Mouse (Mus musculus) MEL (cell line): ENCODE measurements around the gene Atg13. TPM values are rescaled to one million over a fixed set of nuclear protein-coding genes. Genes with fewer than 3 reads are reported as not detected.
A peak's percentile ranks its signal among the peaks of the same experiment; 100 is the strongest.
"Not testable (repeated sequence)": the region's sequence is repeated elsewhere in the genome, so short reads cannot be mapped to it uniquely, and the experiment has no call there.

ENCODE experiments used
- DNase-seq: peaks from one replicate; pipeline ENCODE4 v3.0.0; 2011; ENCODE audit warnings: low read depth, low spot score
- H3K27ac ChIP-seq: 2 replicates; pipeline ENCODE4 v1.5.1; 2012; ENCODE audit warnings: low read depth, mild to moderate bottlenecking, control low read depth, low read length, moderate library complexity; ENCODE audit not compliant: control insufficient read depth
- H3K27me3 ChIP-seq, 2 experiments: fragments of 150-350 bp in 1 of 2; sonication (generic) in 1 of 2; 2 replicates each; pipeline ENCODE4 v1.6.1; 2012; ENCODE audit warnings: low read length in 2 of 2, mild to moderate bottlenecking in 2 of 2, improper control_type of control experiment in 1 of 2, moderate library complexity in 1 of 2; ENCODE audit not compliant: insufficient read depth in 2 of 2, control insufficient read depth in 1 of 2
- H3K36me3 ChIP-seq, 2 experiments: 2 replicates each; pipeline ENCODE4 v1.6.1; 2012 to 2014; ENCODE audit warnings: low read length in 2 of 2, improper control_type of control experiment in 1 of 2, inconsistent platforms in 1 of 2, mild to moderate bottlenecking in 1 of 2; ENCODE audit not compliant: insufficient read depth in 2 of 2, control insufficient read depth in 1 of 2
- H3K4me1 ChIP-seq, 2 experiments: fragments of 150-350 bp in 1 of 2; sonication (generic) in 1 of 2; 2 replicates each; pipeline ENCODE4 v1.6.1; 2012; ENCODE audit warnings: low read length in 2 of 2, improper control_type of control experiment in 1 of 2, mild to moderate bottlenecking in 1 of 2; ENCODE audit not compliant: insufficient read depth in 2 of 2, control insufficient read depth in 1 of 2
- H3K4me3 ChIP-seq, 2 experiments: fragments of 150-350 bp in 1 of 2; sonication (generic) in 1 of 2; 2 replicates each; pipeline ENCODE4 v1.5.1; 2012; ENCODE audit warnings: low read depth in 2 of 2, low read length in 2 of 2, mild to moderate bottlenecking in 2 of 2, moderate library complexity in 2 of 2, control low read depth in 1 of 2, improper control_type of control experiment in 1 of 2; ENCODE audit not compliant: control insufficient read depth in 1 of 2, insufficient read depth in 1 of 2
- H3K79me2 ChIP-seq: 2 replicates; pipeline ENCODE4 v1.6.1; 2012; ENCODE audit warnings: mild to moderate bottlenecking, low read length, moderate library complexity; ENCODE audit not compliant: control insufficient read depth, poor library complexity, insufficient read depth
- H3K9ac ChIP-seq: 2 replicates; pipeline ENCODE4 v1.6.1; 2012; ENCODE audit warnings: low read depth, mild to moderate bottlenecking, control low read depth, low read length, moderate library complexity; ENCODE audit not compliant: control insufficient read depth, poor library complexity, severe bottlenecking
- H3K9me3 ChIP-seq: fragments of 150-350 bp; sonication (generic); replicated peaks from 2 replicates; pipeline ENCODE4 v1.6.1; 2012; ENCODE audit warnings: mild to moderate bottlenecking, low read length, improper control_type of control experiment, moderate library complexity; ENCODE audit not compliant: insufficient read depth
- BHLHE40 ChIP-seq: IDR thresholded peaks from 2 replicates; pipeline ENCODE4 v1.6.1; 2012; ENCODE audit warnings: low read depth, mild to moderate bottlenecking, inconsistent platforms, low read length, improper control_type of control experiment, borderline replicate concordance
- CHD1 ChIP-seq: IDR thresholded peaks from 2 replicates; pipeline ENCODE4 v1.6.1; 2012; ENCODE audit warnings: low read depth, mild to moderate bottlenecking, inconsistent platforms, low read length, improper control_type of control experiment
- CHD2 ChIP-seq: IDR thresholded peaks from 2 replicates; pipeline ENCODE4 v1.6.1; 2011; ENCODE audit warnings: low read length, improper control_type of control experiment
- CTCF ChIP-seq, 3 experiments: IDR thresholded peaks in 2 of 3; conservative IDR thresholded peaks in 1 of 3; 2 replicates each; pipeline ENCODE4 v1.5.1; 2011 to 2012; ENCODE audit warnings: low read length in 3 of 3, low read depth in 2 of 3, mild to moderate bottlenecking in 2 of 3, improper control_type of control experiment in 1 of 3, inconsistent platforms in 1 of 3, mixed read lengths in 1 of 3, moderate library complexity in 1 of 3; ENCODE audit not compliant: control insufficient read depth in 1 of 3, insufficient read depth in 1 of 3, poor library complexity in 1 of 3, severe bottlenecking in 1 of 3
- E2F4 ChIP-seq: IDR thresholded peaks from 2 replicates; pipeline ENCODE4 v1.6.1; 2011; ENCODE audit warnings: low read depth, low read length, improper control_type of control experiment, borderline replicate concordance
- EP300 ChIP-seq, 2 experiments: IDR thresholded peaks; 2 replicates each; pipeline ENCODE4 v1.6.1; 2011; ENCODE audit warnings: improper control_type of control experiment in 2 of 2, low read length in 2 of 2, low read depth in 1 of 2, mild to moderate bottlenecking in 1 of 2
- ETS1 ChIP-seq: IDR thresholded peaks from 2 replicates; pipeline ENCODE4 v1.6.1; 2012; ENCODE audit warnings: low read depth, mild to moderate bottlenecking, inconsistent platforms, low read length, improper control_type of control experiment, moderate library complexity
- GABPA ChIP-seq: IDR thresholded peaks from 2 replicates; pipeline ENCODE4 v1.6.1; 2012; ENCODE audit warnings: low read depth, mild to moderate bottlenecking, inconsistent platforms, low read length, improper control_type of control experiment, moderate library complexity
- GATA1 ChIP-seq: IDR thresholded peaks from 2 replicates; pipeline ENCODE4 v1.6.1; 2011; ENCODE audit warnings: low read depth, low read length, improper control_type of control experiment
- HCFC1 ChIP-seq: IDR thresholded peaks from 2 replicates; pipeline ENCODE4 v1.6.1; 2012; ENCODE audit warnings: low read depth, mild to moderate bottlenecking, inconsistent platforms, low read length, improper control_type of control experiment, moderate library complexity
- JUND ChIP-seq: IDR thresholded peaks from 2 replicates; pipeline ENCODE4 v1.6.1; 2011; ENCODE audit warnings: low read depth, mild to moderate bottlenecking, improper control_type of control experiment, low read length
- KAT2A ChIP-seq: conservative IDR thresholded peaks from 2 replicates; pipeline ENCODE4 v1.6.1; 2012; ENCODE audit warnings: low read depth, low read length, improper control_type of control experiment, inconsistent platforms
- MAFK ChIP-seq: IDR thresholded peaks from 2 replicates; pipeline ENCODE4 v1.6.1; 2011; ENCODE audit warnings: low read depth, mild to moderate bottlenecking, low read length, improper control_type of control experiment, borderline replicate concordance
- MAX ChIP-seq: IDR thresholded peaks from 2 replicates; pipeline ENCODE4 v1.6.1; 2011; ENCODE audit warnings: low read length, improper control_type of control experiment
- MXI1 ChIP-seq: IDR thresholded peaks from 2 replicates; pipeline ENCODE4 v1.6.1; 2011; ENCODE audit warnings: mild to moderate bottlenecking, low read depth, low read length, improper control_type of control experiment
- MYB ChIP-seq: IDR thresholded peaks from 2 replicates; pipeline ENCODE4 v1.6.1; 2011; ENCODE audit warnings: mild to moderate bottlenecking, low read depth, low read length, improper control_type of control experiment
- MYC ChIP-seq: IDR thresholded peaks from 2 replicates; pipeline ENCODE4 v1.6.1; 2011; ENCODE audit warnings: low read depth, mild to moderate bottlenecking, low read length, improper control_type of control experiment, moderate library complexity
- NELFE ChIP-seq: IDR thresholded peaks from 2 replicates; pipeline ENCODE4 v1.6.1; 2011; ENCODE audit warnings: low read depth, low read length, improper control_type of control experiment
- POLR2A ChIP-seq, 2 experiments: IDR thresholded peaks; 2 replicates each; pipeline ENCODE4 v1.6.1; 2011 to 2012; ENCODE audit warnings: low read length in 2 of 2, mild to moderate bottlenecking in 2 of 2, control low read depth in 1 of 2, improper control_type of control experiment in 1 of 2, low read depth in 1 of 2, moderate library complexity in 1 of 2; ENCODE audit not compliant: control insufficient read depth in 1 of 2, insufficient read depth in 1 of 2, poor library complexity in 1 of 2
- RCOR1 ChIP-seq: IDR thresholded peaks from 2 replicates; pipeline ENCODE4 v1.6.1; 2012; ENCODE audit warnings: low read depth, mild to moderate bottlenecking, inconsistent platforms, low read length, improper control_type of control experiment
- SIN3A ChIP-seq: IDR thresholded peaks from 2 replicates; pipeline ENCODE4 v1.6.1; 2012; ENCODE audit warnings: low read length, improper control_type of control experiment, inconsistent platforms
- SMC3 ChIP-seq: IDR thresholded peaks from 2 replicates; pipeline ENCODE4 v1.6.1; 2011; ENCODE audit warnings: low read depth, low read length, improper control_type of control experiment
- TAL1 ChIP-seq: IDR thresholded peaks from 2 replicates; pipeline ENCODE4 v1.6.1; 2012; ENCODE audit warnings: mild to moderate bottlenecking, inconsistent platforms, low read length, moderate library complexity, mixed read lengths
- TBP ChIP-seq: IDR thresholded peaks from 2 replicates; pipeline ENCODE4 v1.8.0; 2011; ENCODE audit warnings: low read depth, low read length, improper control_type of control experiment
- TCF12 ChIP-seq: IDR thresholded peaks from 2 replicates; pipeline ENCODE4 v1.6.1; 2014; ENCODE audit warnings: low read depth, mild to moderate bottlenecking, inconsistent platforms, low read length, improper control_type of control experiment, moderate library complexity
- USF1 ChIP-seq: IDR thresholded peaks from 2 replicates; pipeline ENCODE4 v1.6.1; 2014; ENCODE audit warnings: low read depth, mild to moderate bottlenecking, inconsistent platforms, low read length, improper control_type of control experiment, moderate library complexity
- USF2 ChIP-seq, 2 experiments: IDR thresholded peaks; 2 replicates each; pipeline ENCODE4 v1.6.1; 2011 to 2012; ENCODE audit warnings: improper control_type of control experiment in 2 of 2, low read length in 2 of 2, borderline replicate concordance in 1 of 2, inconsistent platforms in 1 of 2, low read depth in 1 of 2, mild to moderate bottlenecking in 1 of 2; ENCODE audit not compliant: insufficient read depth in 1 of 2
- ZC3H11A ChIP-seq: IDR thresholded peaks from 2 replicates; pipeline ENCODE4 v1.6.1; 2012; ENCODE audit warnings: low read depth, mild to moderate bottlenecking, inconsistent platforms, low read length, improper control_type of control experiment
- ZKSCAN1 ChIP-seq: IDR thresholded peaks from 2 replicates; pipeline ENCODE4 v1.6.1; 2012; ENCODE audit warnings: low read depth, mild to moderate bottlenecking, inconsistent platforms, low read length, improper control_type of control experiment, moderate library complexity
- ZMIZ1 ChIP-seq: IDR thresholded peaks from 2 replicates; pipeline ENCODE4 v1.6.1; 2012; ENCODE audit warnings: low read depth, mild to moderate bottlenecking, inconsistent platforms, low read length, improper control_type of control experiment, moderate library complexity
- polyA plus RNA-seq, 2 experiments: library from polyadenylated mRNA; stranded (reverse) in 1 of 2; unstranded in 1 of 2; fragments of >175 nt in 1 of 2; fragments of >200 nt in 1 of 2; gene quantifications; 2 replicates each; pipeline versions ENCODE4 v1.2.1 to v1.2.4; 2012; ENCODE audit warnings: low replicate concordance in 2 of 2, low read depth in 1 of 2; ENCODE audit not compliant: insufficient read length in 2 of 2, insufficient read depth in 1 of 2, missing spikeins in 1 of 2
- total RNA-seq: library from RNA; depleted of rRNA; stranded (reverse); fragments of 300-350 nt; gene quantifications from 2 replicates; pipeline ENCODE4 v1.2.3, GENCODE M21; 2012

Atg13 gene
- total and polyA plus RNA-seq, 3 experiments = 8.4 to 27.7 TPM; not detected in 1

- H3K79me2 ChIP-seq, H3K27me3 ChIP-seq, H3K9me3 ChIP-seq: not testable (repeated sequence)
- peak; percentile 84 for DNase-seq
- Histone ChIP-seq H3K36me3 (peaks cover 0 to 24% of the 10 kb centered on the region in 2 experiments; a peak in 2 of 4 replicates), H3K27ac (peak overlapping the region; percentile 89), H3K4me1 (peaks cover 17 to 18% of the 10 kb centered on the region in 2 experiments), H3K4me3 (peak overlapping the region; percentile 25 to 33), H3K9ac (peak overlapping the region; percentile 51)
- TF ChIP-seq TAL1 = peak; percentile 27; the same call in 1 of the 2 replicates
- TF ChIP-seq ETS1 = peak; percentile 69
- TF ChIP-seq POLR2A (IDR thresholded peaks at IDR 0.05; ENCODE audit: control insufficient read depth in 1 of 2, insufficient read depth in 1 of 2, low read depth in 1 of 2, low read length in 2 of 2, poor library complexity in 1 of 2) = peak in 1 of 2 experiments; percentile 56; a peak in 2 of 4 replicates
- TF ChIP-seq EP300 (IDR thresholded peaks at IDR 0.05; ENCODE audit: low read depth in 1 of 2, low read length in 2 of 2) = peak in 1 of 2 experiments; percentile 66; a peak in 2 of 4 replicates
- peak; percentile 77 for TF ChIP-seq SIN3A
- peak; percentile 28; the same call in 1 of the 2 replicates for TF ChIP-seq NELFE
- TF ChIP-seq TCF12 = peak; percentile 26; the same call in 1 of the 2 replicates
- TF ChIP-seq TBP = 0 out of 2 replicates have a peak, but pooled peaks have one; percentile 38
- peak; percentile 59; the same call in 1 of the 2 replicates for TF ChIP-seq GATA1
- TF ChIP-seq, all 39 proteins: peak for 9; not testable (repeated sequence) for 30
These were observed 15.1 kb upstream of the Atg13 start for GRCm38 (mm10) chr2:91725476-91725875.

DNA sequence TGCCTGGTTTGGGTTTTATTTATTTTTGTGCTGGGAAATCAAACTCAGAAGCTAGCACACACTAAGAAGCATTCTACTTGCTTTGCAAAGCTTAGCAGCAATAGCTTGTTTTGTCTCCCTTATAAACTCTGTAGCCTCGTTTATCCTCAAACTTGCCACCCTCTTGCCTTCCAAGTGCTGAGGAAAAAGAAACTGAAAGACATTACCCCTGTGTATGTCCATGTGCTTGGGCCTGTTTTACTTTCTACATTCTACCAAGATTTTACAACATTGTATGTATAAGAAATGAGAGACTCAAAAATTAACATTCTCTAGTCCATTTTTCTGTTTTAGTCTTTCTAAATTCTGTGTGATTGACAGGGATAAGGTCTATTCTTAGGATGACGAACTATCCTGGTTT, 14.3 kb upstream of the Atg13 start:
- H3K4me3 ChIP-seq = peak overlapping the region; percentile 22 to 68
- TF ChIP-seq USF2 (IDR thresholded peaks at IDR 0.05; ENCODE audit: borderline replicate concordance in 1 of 2, insufficient read depth in 1 of 2, low read depth in 1 of 2, low read length in 2 of 2) = no peak
- no peak; the same call in 1 of the 2 replicates for TF ChIP-seq NELFE
- no peak for TF ChIP-seq ZKSCAN1
- no peak for TF ChIP-seq TAL1
- TF ChIP-seq ZC3H11A = no peak
- TF ChIP-seq CHD1 = no peak
- no peak for TF ChIP-seq ZMIZ1
- TF ChIP-seq MYC = peak; percentile 58; the same call in 1 of the 2 replicates
- TF ChIP-seq KAT2A = no peak
- no peak for TF ChIP-seq E2F4
- no peak for TF ChIP-seq BHLHE40
- peak; percentile 28; the same call in 1 of the 2 replicates for TF ChIP-seq HCFC1
- TF ChIP-seq USF1 = no peak
- TF ChIP-seq JUND = no peak
- peak; percentile 66 for TF ChIP-seq MXI1
- TF ChIP-seq SIN3A = no peak; the same call in 1 of the 2 replicates
- no peak for TF ChIP-seq CTCF (IDR thresholded peaks at IDR 0.05 in 2 of 3, conservative IDR thresholded peaks at IDR 0.05 in 1 of 3; ENCODE audit: control insufficient read depth in 1 of 3, insufficient read depth in 1 of 3, low read depth in 2 of 3, low read length in 3 of 3, poor library complexity in 1 of 3, severe bottlenecking in 1 of 3)
- TF ChIP-seq MAFK = no peak
- TF ChIP-seq GABPA = no peak
- no peak for TF ChIP-seq CHD2
- no peak for TF ChIP-seq POLR2A (IDR thresholded peaks at IDR 0.05; ENCODE audit: control insufficient read depth in 1 of 2, insufficient read depth in 1 of 2, low read depth in 1 of 2, low read length in 2 of 2, poor library complexity in 1 of 2)
- TF ChIP-seq GATA1 = no peak
- TF ChIP-seq MYB = no peak
- TF ChIP-seq ETS1 = 0 out of 2 replicates have a peak, but pooled peaks have one; percentile 28
- no peak for TF ChIP-seq RCOR1
- peak; percentile 68 for TF ChIP-seq MAX
- TF ChIP-seq SMC3 = no peak
- TF ChIP-seq TBP = no peak

More for the DNA sequence above, 14.3 kb upstream of the Atg13 start:
- Histone ChIP-seq H3K79me2 (no peaks in the 10 kb centered on the region), H3K27ac (peak overlapping the region; percentile 89), H3K9ac (peak overlapping the region; percentile 60), H3K27me3 (no peaks in the 10 kb centered on the region), H3K4me1 (peaks cover 17 to 18% of the 10 kb centered on the region in 2 experiments), H3K9me3 (no peaks in the 10 kb centered on the region), H3K36me3 (peaks cover 0 to 24% of the 10 kb centered on the region in 2 experiments; a peak in 2 of 4 replicates)
- DNase-seq = peak; percentile 71
